Comparison of ENCODE assay signal across 11 mouse cellular contexts in genomic region chr14:31408666-31409065, GRCm38 (mm10). TPM values are rescaled to one million over a fixed set of nuclear protein-coding genes. Genes with fewer than 3 reads are reported as not detected.
DNase-seq lines count a peak whose midpoint lies in the region; ATAC-seq and TF ChIP-seq lines count a peak whose summit lies in the region.
"Had no signal": no experiment of that assay in that cellular context is flagged by ENCODE, and none has a peak within 500 bp of the region (broad histone marks: within the 10 kb centered on the region; RNA-seq: fewer than 3 reads in every experiment).

No protein-coding gene starts in this region.

- intact Hi-C loops in heart, postnatal 14 days (cut with DNase I): no loop called here

- peaks cover 65% of the 10 kb centered on the region for H3K4me1 ChIP-seq in heart, embryonic 11.5 days (ENCODE audit: control insufficient read depth, insufficient read depth, low read length)
- H3K4me1 ChIP-seq in kidney, embryonic 15.5 days: peaks cover 65% of the 10 kb centered on the region
- peaks cover 37% of the 10 kb centered on the region for H3K4me1 ChIP-seq in neural tube, embryonic 15.5 days
- peaks cover 16% of the 10 kb centered on the region for H3K4me1 ChIP-seq in midbrain, embryonic 13.5 days (replicated peaks)

- no peaks in the 10 kb centered on the region for H3K9me3 ChIP-seq in heart, embryonic 11.5 days (replicated peaks; ENCODE audit: control insufficient read depth, low read length)
- no peaks in the 10 kb centered on the region for H3K9me3 ChIP-seq in kidney, embryonic 15.5 days (replicated peaks)
- no peaks in the 10 kb centered on the region for H3K9me3 ChIP-seq in neural tube, embryonic 15.5 days (replicated peaks)
- no peaks in the 10 kb centered on the region for H3K9me3 ChIP-seq in midbrain, embryonic 13.5 days

- no peaks in the 10 kb centered on the region for H3K36me3 ChIP-seq in heart, embryonic 11.5 days (ENCODE audit: control insufficient read depth, insufficient read depth, low read length)
- H3K36me3 ChIP-seq in kidney, embryonic 15.5 days: peaks cover 9% of the 10 kb centered on the region; the same call in 1 of the 2 replicates
- H3K36me3 ChIP-seq in neural tube, embryonic 15.5 days: peaks cover 22% of the 10 kb centered on the region
- H3K36me3 ChIP-seq in midbrain, embryonic 13.5 days: peaks cover 35% of the 10 kb centered on the region

- 0 out of 2 replicates have a peak overlapping the region, but pooled peaks have one; percentile 6 for H3K9ac ChIP-seq in heart, embryonic 11.5 days (ENCODE audit: low read depth, low read length)
- no peak overlapping the region for H3K9ac ChIP-seq in kidney, embryonic 15.5 days
- H3K9ac ChIP-seq in neural tube, embryonic 15.5 days (replicated peaks): no peak overlapping the region
- no peak overlapping the region for H3K9ac ChIP-seq in midbrain, embryonic 13.5 days (replicated peaks)

- WGBS in heart, embryonic 11.5 days (ENCODE audit: insufficient replicate concordance): 39% methylated on average over 8 of the region's 8 CpGs
- WGBS in kidney, embryonic 15.5 days: 38% methylated on average over 8 of the region's 8 CpGs
- WGBS in neural tube, embryonic 15.5 days: 62% methylated on average over 8 of the region's 8 CpGs
- 65% methylated on average over 8 of the region's 8 CpGs for WGBS in midbrain, embryonic 13.5 days

- TF ChIP-seq CTCF in layer of hippocampus, adult 2 months (conservative IDR thresholded peaks at IDR 0.05): no peak

- no peak for ATAC-seq in heart, embryonic 11.5 days (replicated peaks; ENCODE audit: insufficient number of reproducible peaks, low FRiP score, low TSS enrichment)
- no peak for ATAC-seq in kidney, embryonic 15.5 days (replicated peaks; ENCODE audit: low FRiP score)
- no peak for ATAC-seq in neural tube, embryonic 15.5 days (ENCODE audit: low FRiP score)
- ATAC-seq in midbrain, embryonic 13.5 days: no peak

- H3K4me2 ChIP-seq in heart, embryonic 11.5 days: no peak overlapping the region
- H3K4me2 ChIP-seq in kidney, embryonic 15.5 days: no peak overlapping the region
- no peak overlapping the region for H3K4me2 ChIP-seq in neural tube, embryonic 15.5 days
- H3K4me2 ChIP-seq in midbrain, embryonic 13.5 days (replicated peaks): no peak overlapping the region

- peak overlapping the region; percentile 70 for H3K27ac ChIP-seq in heart, embryonic 11.5 days (ENCODE audit: low read depth, low read length)
- H3K27ac ChIP-seq in layer of hippocampus, adult 2 months: peak overlapping the region; percentile 86
- H3K27ac ChIP-seq in kidney, embryonic 15.5 days: peak overlapping the region; percentile 78
- H3K27ac ChIP-seq in neural tube, embryonic 15.5 days (replicated peaks): 0 out of 2 replicates have a peak overlapping the region, but pooled peaks have one; percentile 9
- no peak overlapping the region for H3K27ac ChIP-seq in midbrain, embryonic 13.5 days

- H3K27me3 ChIP-seq in heart, embryonic 11.5 days (ENCODE audit: control insufficient read depth, insufficient read depth, low read length): no peaks in the 10 kb centered on the region
- no peaks in the 10 kb centered on the region for H3K27me3 ChIP-seq in kidney, embryonic 15.5 days
- H3K27me3 ChIP-seq in neural tube, embryonic 15.5 days (replicated peaks): no peaks in the 10 kb centered on the region
- H3K27me3 ChIP-seq in midbrain, embryonic 13.5 days: no peaks in the 10 kb centered on the region

- DNase-seq in heart, postnatal 14 days: no peak
- DNase-seq in layer of hippocampus, adult 2 months (ENCODE audit: low spot score in 2 of 2): no peak
- DNase-seq in layer of hippocampus, adult 9-10 months (ENCODE audit: low spot score): no peak
- DNase-seq in thymus, postnatal 0 days (ENCODE audit: low spot score): no peak
- DNase-seq: cerebellum, adult 11 months; lung, adult 18-20 months; right cerebral cortex, postnatal 4 days had no signal

- H3K4me3 ChIP-seq in heart, embryonic 11.5 days (ENCODE audit: low read depth, low read length): no peak overlapping the region
- H3K4me3 ChIP-seq in layer of hippocampus, adult 2 months: no peak overlapping the region
- no peak overlapping the region for H3K4me3 ChIP-seq in kidney, embryonic 15.5 days (replicated peaks)
- no peak overlapping the region for H3K4me3 ChIP-seq in neural tube, embryonic 15.5 days (replicated peaks)
- H3K4me3 ChIP-seq in midbrain, embryonic 13.5 days (replicated peaks): no peak overlapping the region

RNA-seq across cellular contexts. Expression of gene Sh3bp5, which starts 27.2 kb away (rescaled TPM):
- polyA plus RNA-seq in heart, embryonic 11.5 days (2014; fragmentation: Nextera tagmentation; extraction: Ambion mirVana): 10.9 and 16.8 TPM in 2 replicates
- total RNA-seq in heart, postnatal 14 days (2021): 10 to 100 TPM; 44.4 to 47.3 TPM
- total RNA-seq in layer of hippocampus, adult 2 months (2021): 100 to 1,000 TPM; 147 to 158 TPM
- 30.2 and 33.1 TPM in 2 replicates for polyA plus RNA-seq in kidney, embryonic 15.5 days (2015; fragmentation: Nextera tagmentation; extraction: Ambion mirVana)
- polyA plus RNA-seq in neural tube, embryonic 15.5 days (2015; fragmentation: Nextera tagmentation; extraction: Ambion mirVana): 131 and 150 TPM in 2 replicates
- polyA plus RNA-seq in midbrain, embryonic 13.5 days (2015; fragmentation: Nextera tagmentation; extraction: Ambion mirVana): 111 and 116 TPM in 2 replicates
- polyA plus RNA-seq in thymus, postnatal 0 days (2015; fragmentation: Nextera tagmentation; extraction: Ambion mirVana): 20.3 and 20.7 TPM in 2 replicates
